Mouse (Mus musculus) activated CD4-positive, CD25-positive, alpha-beta regulatory T cell, adult 4 months (primary cell): ENCODE data around the gene Crip2. TPM values are rescaled to one million over a fixed set of nuclear protein-coding genes. Genes with fewer than 3 reads are reported as not detected.
A peak's percentile ranks its signal among the peaks of the same experiment; 100 is the strongest.

Experiments used
- ATAC-seq: one replicate; pipeline ENCODE4 v1.8.0; 2017
- polyA plus RNA-seq, 2 experiments: library from polyadenylated mRNA; unstranded; fragments of 100-300 nt; shearing (Covaris generic); gene quantifications; one replicate each; pipeline ENCODE4 v1.2.1; 2017

The Crip2 gene
- polyA plus RNA-seq, 2 experiments from 2014 or later: 4.5 to 5.6 TPM

- no peak for ATAC-seq
These were observed 7.5 kb upstream of the Crip2 start for GRCm38 (mm10) chr12:113132567-113132966.

- ATAC-seq: no peak
These were observed 6.8 kb upstream of the Crip2 start for GRCm38 (mm10) chr12:113133260-113133659.

GRCm38 (mm10) chr12:113133861-113134403 is 6.1 kb upstream of the Crip2 start:
- ATAC-seq: no peak

- ATAC-seq: no peak
These were observed 5.5 kb upstream of the Crip2 start for GRCm38 (mm10) chr12:113134502-113134901.

GRCm38 (mm10) chr12:113135401-113135800 is 4.6 kb upstream of the Crip2 start:
- ATAC-seq: no peak

- ATAC-seq: no peak
These were observed 3.5 kb upstream of the Crip2 start for GRCm38 (mm10) chr12:113136492-113137020.

- ATAC-seq: no peak
These were observed 2.5 kb upstream of the Crip2 start for GRCm38 (mm10) chr12:113137260-113138213.

GRCm38 (mm10) chr12:113138291-113138690 is 1.7 kb upstream of the Crip2 start:
- no peak for ATAC-seq

GRCm38 (mm10) chr12:113138901-113139864 is 853 bp upstream of the Crip2 start:
- ATAC-seq: no peak

GRCm38 (mm10) chr12:113140616-113141411 is 778 bp downstream of the Crip2 start:
- ATAC-seq: no peak

GRCm38 (mm10) chr12:113141531-113141973 is 1.5 kb downstream of the Crip2 start:
- no peak for ATAC-seq

GRCm38 (mm10) chr12:113142021-113142975 is 2.3 kb downstream of the Crip2 start:
- no peak for ATAC-seq

- no peak for ATAC-seq
These were observed 3.1 kb downstream of the Crip2 start for GRCm38 (mm10) chr12:113143164-113143563.

- no peak for ATAC-seq
These were observed 4.1 kb downstream of the Crip2 start for GRCm38 (mm10) chr12:113144001-113144756.

GRCm38 (mm10) chr12:113144886-113145285 is 4.8 kb downstream of the Crip2 start:
- no peak for ATAC-seq

- ATAC-seq: no peak
These were observed 5.6 kb downstream of the Crip2 start for GRCm38 (mm10) chr12:113145591-113145990.

- peak; percentile 70 for ATAC-seq
These were observed 6.3 kb downstream of the Crip2 start, which contains the start of gene Crip1 for GRCm38 (mm10) chr12:113146112-113147057. Gene Crip1, plus strand, starts transcription at chr12:113146316.

- no peak for ATAC-seq
These were observed 7.4 kb downstream of the Crip2 start for GRCm38 (mm10) chr12:113147481-113147880.
